Mouse (Mus musculus) thymus, adult 2 months (tissue): ENCODE data around the gene Dmap1.

Experiments used
- CTCF ChIP-seq: fragments of 200-500 bp; IDR thresholded peaks from 2 replicates; pipeline ENCODE4 v1.5.1; 2012; ENCODE audit warnings: mild to moderate bottlenecking, control low read depth, low read length, moderate library complexity, borderline replicate concordance; ENCODE audit not compliant: control insufficient read depth, poor library complexity, insufficient read depth; ENCODE audit errors: extremely low read depth
- POLR2A ChIP-seq: fragments of 200-500 bp; IDR thresholded peaks from 2 replicates; pipeline ENCODE4 v1.6.1; 2012; ENCODE audit warnings: mild to moderate bottlenecking, low read length, control low read depth, moderate library complexity; ENCODE audit not compliant: control insufficient read depth, poor library complexity, insufficient read depth; ENCODE audit errors: extremely low read depth

GRCm38 (mm10) chr4:117655500-117655863, 26.6 kb downstream of the Dmap1 start:
- TF ChIP-seq POLR2A, result no peak
- no peak for TF ChIP-seq CTCF
